14 mouse cellular contexts compared by ENCODE assay signal in genomic region chr4:41672522-41672963, GRCm38 (mm10). TPM values are rescaled to one million over a fixed set of nuclear protein-coding genes. Genes with fewer than 3 reads are reported as not detected.
DNase-seq lines count a peak whose midpoint lies in the region; ATAC-seq and TF ChIP-seq lines count a peak whose summit lies in the region.
"Had no signal": no experiment of that assay in that cellular context is flagged by ENCODE, and none has a peak within 500 bp of the region (broad histone marks: within the 10 kb centered on the region; RNA-seq: fewer than 3 reads in every experiment).

No protein-coding gene starts in this region.

- no peaks in the 10 kb centered on the region for H3K9me3 ChIP-seq in kidney, postnatal 0 days (replicated peaks; ENCODE audit: low read length)
- no peaks in the 10 kb centered on the region for H3K9me3 ChIP-seq in forebrain, embryonic 12.5 days
- H3K9me3 ChIP-seq in hindbrain, postnatal 0 days (ENCODE audit: low read length): no peaks in the 10 kb centered on the region
- H3K9me3 ChIP-seq in neural tube, embryonic 13.5 days: no peaks in the 10 kb centered on the region
- H3K9me3 ChIP-seq: G1E had no signal

- H3K9ac ChIP-seq in kidney, postnatal 0 days (ENCODE audit: low read depth, low read length): no peak overlapping the region
- peak overlapping the region; percentile 48 for H3K9ac ChIP-seq in forebrain, embryonic 12.5 days
- 0 out of 2 replicates have a peak overlapping the region, but pooled peaks have one; percentile 35 for H3K9ac ChIP-seq in hindbrain, postnatal 0 days (replicated peaks; ENCODE audit: low read length)
- peak overlapping the region; percentile 50 for H3K9ac ChIP-seq in neural tube, embryonic 13.5 days

- 33% methylated on average over 8 of the region's 8 CpGs for WGBS in kidney, postnatal 0 days
- 9% methylated on average over 8 of the region's 8 CpGs for WGBS in forebrain, embryonic 12.5 days
- WGBS in hindbrain, postnatal 0 days: 22% methylated on average over 8 of the region's 8 CpGs
- WGBS in neural tube, embryonic 13.5 days: 32% methylated on average over 8 of the region's 8 CpGs

- no peak overlapping the region for H3K27ac ChIP-seq in kidney, postnatal 0 days
- peak overlapping the region; percentile 94 for H3K27ac ChIP-seq in forebrain, embryonic 12.5 days
- no peak overlapping the region for H3K27ac ChIP-seq in hindbrain, postnatal 0 days
- H3K27ac ChIP-seq in neural tube, embryonic 13.5 days (replicated peaks): peak overlapping the region; percentile 65; the same call in 1 of the 2 replicates

- no peak for TF ChIP-seq CTCF in kidney, postnatal 0 days (IDR thresholded peaks at IDR 0.05; ENCODE audit: low read depth)
- TF ChIP-seq CTCF in hindbrain, postnatal 0 days (IDR thresholded peaks at IDR 0.05; ENCODE audit: low read depth): no peak

- H3K4me3 ChIP-seq in kidney, postnatal 0 days (replicated peaks; ENCODE audit: low read depth, low read length): no peak overlapping the region
- peak overlapping the region; percentile 1; the same call in 1 of the 2 replicates for H3K4me3 ChIP-seq in forebrain, embryonic 12.5 days (replicated peaks)
- H3K4me3 ChIP-seq in hindbrain, postnatal 0 days (ENCODE audit: low read length): no peak overlapping the region
- H3K4me3 ChIP-seq in neural tube, embryonic 13.5 days: no peak overlapping the region

- no peaks in the 10 kb centered on the region for H3K36me3 ChIP-seq in kidney, postnatal 0 days (ENCODE audit: insufficient read depth, low read length)
- peaks cover 26% of the 10 kb centered on the region for H3K36me3 ChIP-seq in forebrain, embryonic 12.5 days (replicated peaks)
- peaks cover 8% of the 10 kb centered on the region for H3K36me3 ChIP-seq in hindbrain, postnatal 0 days (ENCODE audit: insufficient read depth, low read length)
- peaks cover 19% of the 10 kb centered on the region; the same call in 1 of the 2 replicates for H3K36me3 ChIP-seq in neural tube, embryonic 13.5 days
- H3K36me3 ChIP-seq: G1E had no signal

- H3K27me3 ChIP-seq in kidney, postnatal 0 days (ENCODE audit: insufficient read depth, low read length): no peaks in the 10 kb centered on the region
- H3K27me3 ChIP-seq in forebrain, embryonic 12.5 days: peaks cover 11% of the 10 kb centered on the region; the same call in 1 of the 2 replicates
- no peaks in the 10 kb centered on the region for H3K27me3 ChIP-seq in hindbrain, postnatal 0 days (ENCODE audit: insufficient read depth, low read length)
- no peaks in the 10 kb centered on the region for H3K27me3 ChIP-seq in neural tube, embryonic 13.5 days

- ATAC-seq in kidney, postnatal 0 days (replicated peaks; ENCODE audit: low FRiP score, low read depth): no peak
- ATAC-seq in forebrain, embryonic 12.5 days (ENCODE audit: low FRiP score): no peak
- peak; percentile 0; the same call in 1 of the 2 replicates for ATAC-seq in hindbrain, postnatal 0 days
- no peak for ATAC-seq in neural tube, embryonic 13.5 days (ENCODE audit: low read depth)

- H3K4me1 ChIP-seq in kidney, postnatal 0 days (replicated peaks; ENCODE audit: insufficient read depth, low read length): peaks cover 26% of the 10 kb centered on the region
- H3K4me1 ChIP-seq in forebrain, embryonic 12.5 days: peaks cover 75% of the 10 kb centered on the region
- peaks cover 35% of the 10 kb centered on the region for H3K4me1 ChIP-seq in hindbrain, postnatal 0 days (ENCODE audit: insufficient read depth, low read length)
- H3K4me1 ChIP-seq in neural tube, embryonic 13.5 days (replicated peaks): peaks cover 73% of the 10 kb centered on the region

- H3K4me2 ChIP-seq in kidney, postnatal 0 days (ENCODE audit: low read length): no peak overlapping the region
- H3K4me2 ChIP-seq in forebrain, embryonic 12.5 days: peak overlapping the region; percentile 38
- no peak overlapping the region for H3K4me2 ChIP-seq in hindbrain, postnatal 0 days (ENCODE audit: low read depth, low read length)
- H3K4me2 ChIP-seq in neural tube, embryonic 13.5 days: peak overlapping the region; percentile 11; the same call in 1 of the 2 replicates
- H3K4me2 ChIP-seq: liver, embryonic 11.5 days had no signal

- DNase-seq in kidney, postnatal 0 days (ENCODE audit: low spot score): peak; percentile 35
- DNase-seq in kidney, adult 8-10 months: no peak
- no peak for DNase-seq in hindbrain, postnatal 0 days (ENCODE audit: low spot score)
- DNase-seq in frontal cortex, postnatal 10 days (ENCODE audit: low spot score in 2 of 2): no peak
- DNase-seq in layer of hippocampus, adult 11-12 months (ENCODE audit: low spot score): no peak
- DNase-seq: adrenal gland, adult 2 months; cerebellum, postnatal 25 days; right cerebral cortex, postnatal 25 days; thymus, postnatal 14 days had no signal

RNA-seq across cellular contexts. Expression of gene Cntfr, which starts 24.3 kb away (rescaled TPM):
- polyA plus RNA-seq in kidney, postnatal 0 days (2015; fragmentation: Nextera tagmentation; extraction: Ambion mirVana): 8.6 and 8.7 TPM in 2 replicates
- 21.9 and 28.3 TPM in 2 replicates for polyA plus RNA-seq in forebrain, embryonic 12.5 days (2016; fragmentation: Nextera tagmentation; extraction: Ambion mirVana)
- 59.3 and 61.9 TPM in 2 replicates for total RNA-seq in hindbrain, postnatal 0 days (2014; rRNA removed)
- polyA plus RNA-seq in hindbrain, postnatal 0 days (2015; fragmentation: Nextera tagmentation; extraction: Ambion mirVana): 18.5 and 22.1 TPM in 2 replicates
- polyA plus RNA-seq in neural tube, embryonic 13.5 days (2015; fragmentation: Nextera tagmentation; extraction: Ambion mirVana): 28.9 and 29.7 TPM in 2 replicates
- total RNA-seq: megakaryocyte-erythroid progenitor cell, adult 5-6 weeks had no signal

RNA-seq across cellular contexts. Expression of gene Il11ra1, which starts 27.2 kb away (rescaled TPM):
- polyA plus RNA-seq in kidney, postnatal 0 days (2015; fragmentation: Nextera tagmentation; extraction: Ambion mirVana): 157 and 159 TPM in 2 replicates
- polyA plus RNA-seq in forebrain, embryonic 12.5 days (2016; fragmentation: Nextera tagmentation; extraction: Ambion mirVana): 56.6 and 62.1 TPM in 2 replicates
- total RNA-seq in hindbrain, postnatal 0 days (2014; rRNA removed): 24.4 and 41.9 TPM in 2 replicates
- polyA plus RNA-seq in hindbrain, postnatal 0 days (2015; fragmentation: Nextera tagmentation; extraction: Ambion mirVana): 47.4 and 49.8 TPM in 2 replicates
- 53.6 and 60.2 TPM in 2 replicates for polyA plus RNA-seq in neural tube, embryonic 13.5 days (2015; fragmentation: Nextera tagmentation; extraction: Ambion mirVana)

RNA-seq across cellular contexts. Expression of gene Enho, which starts 32.4 kb away (rescaled TPM):
- polyA plus RNA-seq in kidney, postnatal 0 days (2015; fragmentation: Nextera tagmentation; extraction: Ambion mirVana): 20.2 and 23.9 TPM in 2 replicates
- 43.2 and 44.7 TPM in 2 replicates for polyA plus RNA-seq in forebrain, embryonic 12.5 days (2016; fragmentation: Nextera tagmentation; extraction: Ambion mirVana)
- 179 and 205 TPM in 2 replicates for total RNA-seq in hindbrain, postnatal 0 days (2014; rRNA removed)
- polyA plus RNA-seq in hindbrain, postnatal 0 days (2015; fragmentation: Nextera tagmentation; extraction: Ambion mirVana): 139 and 141 TPM in 2 replicates
- 79.3 and 81.9 TPM in 2 replicates for polyA plus RNA-seq in neural tube, embryonic 13.5 days (2015; fragmentation: Nextera tagmentation; extraction: Ambion mirVana)
- total RNA-seq: megakaryocyte-erythroid progenitor cell, adult 5-6 weeks had no signal
- polyA plus RNA-seq: G1E had no signal

RNA-seq across cellular contexts. Expression of gene Rpp25l, which starts 40.8 kb away (rescaled TPM):
- polyA plus RNA-seq in kidney, postnatal 0 days (2015; fragmentation: Nextera tagmentation; extraction: Ambion mirVana): 63.3 and 65.2 TPM in 2 replicates
- 77.0 and 79.1 TPM in 2 replicates for polyA plus RNA-seq in forebrain, embryonic 12.5 days (2016; fragmentation: Nextera tagmentation; extraction: Ambion mirVana)
- 35.0 and 42.2 TPM in 2 replicates for total RNA-seq in hindbrain, postnatal 0 days (2014; rRNA removed)
- 47.3 and 48.3 TPM in 2 replicates for polyA plus RNA-seq in hindbrain, postnatal 0 days (2015; fragmentation: Nextera tagmentation; extraction: Ambion mirVana)
- 62.6 and 63.4 TPM in 2 replicates for polyA plus RNA-seq in neural tube, embryonic 13.5 days (2015; fragmentation: Nextera tagmentation; extraction: Ambion mirVana)

RNA-seq across cellular contexts. Expression of gene Dctn3, which starts 50.4 kb away (rescaled TPM):
- 152 and 154 TPM in 2 replicates for polyA plus RNA-seq in kidney, postnatal 0 days (2015; fragmentation: Nextera tagmentation; extraction: Ambion mirVana)
- 159 and 179 TPM in 2 replicates for polyA plus RNA-seq in forebrain, embryonic 12.5 days (2016; fragmentation: Nextera tagmentation; extraction: Ambion mirVana)
- total RNA-seq in hindbrain, postnatal 0 days (2014; rRNA removed): 145 and 147 TPM in 2 replicates
- 306 and 316 TPM in 2 replicates for polyA plus RNA-seq in hindbrain, postnatal 0 days (2015; fragmentation: Nextera tagmentation; extraction: Ambion mirVana)
- polyA plus RNA-seq in neural tube, embryonic 13.5 days (2015; fragmentation: Nextera tagmentation; extraction: Ambion mirVana): 278 and 317 TPM in 2 replicates

Comparison
In these comparisons a context has a peak if more than half of its experiments do, and no peak if none do; other contexts are left out.
1. H3K27ac ChIP-seq: peak in forebrain, embryonic 12.5 days (single experiment) and neural tube, embryonic 13.5 days (single experiment); none in kidney, postnatal 0 days (single experiment) and hindbrain, postnatal 0 days (single experiment).
2. H3K4me2 ChIP-seq: peak in forebrain, embryonic 12.5 days (single experiment) and neural tube, embryonic 13.5 days (single experiment); none in kidney, postnatal 0 days (single experiment) and hindbrain, postnatal 0 days (single experiment).